Mouse (Mus musculus): Measurements from ENCODE around the gene Npff.

Gene Npff

GRCm38 (mm10) chr15:102503924-102504782 is 20.6 kb downstream of the Npff start:
- no peak for DNase-seq (ENCODE audit: low read depth, low spot score)

DNA sequence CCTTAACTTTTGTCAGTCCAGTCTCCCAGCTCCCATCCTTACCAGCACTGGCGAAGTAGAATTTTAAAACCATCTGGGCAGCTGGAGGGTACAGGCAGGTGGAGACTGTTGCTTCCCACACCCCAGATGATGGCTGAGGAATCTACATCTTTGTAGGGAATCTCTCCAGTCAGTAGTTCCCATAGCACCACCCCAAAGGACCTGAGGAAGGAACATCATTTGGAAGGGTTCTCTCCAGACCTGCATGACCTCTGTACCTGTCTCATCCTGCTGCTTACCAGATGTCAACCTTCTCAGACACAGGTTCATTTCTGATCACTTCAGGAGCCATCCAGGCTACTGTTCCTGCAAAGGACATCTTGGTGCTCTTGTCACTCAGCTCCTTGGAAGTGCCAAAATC is 21.3 kb downstream of the Npff start, which contains the start of gene Gm10337:
TSS of gene Gm10337 (plus strand) at position 276 of the 400 bp plus-strand sequence.
- DNase-seq (ENCODE audit: low read depth, low spot score), result no peak

DNA sequence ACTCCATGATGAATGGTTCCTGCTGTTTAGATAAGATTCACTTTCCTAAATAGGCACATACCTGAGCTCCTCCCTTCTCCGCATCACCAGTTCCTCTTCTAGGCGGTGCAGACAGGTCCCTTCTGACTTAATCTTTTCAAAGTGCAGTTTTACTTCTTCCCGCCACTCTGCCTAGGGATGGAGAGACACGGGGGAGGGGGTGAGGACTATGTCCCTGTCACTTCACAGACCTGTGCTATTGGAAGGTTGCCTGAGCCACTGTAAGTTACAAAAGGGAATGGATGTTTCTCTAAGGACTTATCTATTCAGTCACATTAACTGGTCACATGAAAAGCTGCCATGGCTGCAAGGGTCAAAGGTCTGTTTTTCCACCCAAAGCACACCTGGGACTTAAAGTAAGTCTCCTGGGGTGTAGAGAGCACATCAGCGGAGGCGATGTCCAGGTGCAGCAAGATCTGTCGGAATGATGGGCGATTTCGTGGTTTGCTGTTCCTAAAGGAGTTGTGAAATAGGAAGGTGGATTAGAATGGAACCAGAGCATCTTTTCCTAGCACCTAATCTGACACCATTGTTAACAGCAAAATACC is 22.4 kb downstream of the Npff start:
- no peak for DNase-seq (ENCODE audit: low read depth, low spot score)

DNA sequence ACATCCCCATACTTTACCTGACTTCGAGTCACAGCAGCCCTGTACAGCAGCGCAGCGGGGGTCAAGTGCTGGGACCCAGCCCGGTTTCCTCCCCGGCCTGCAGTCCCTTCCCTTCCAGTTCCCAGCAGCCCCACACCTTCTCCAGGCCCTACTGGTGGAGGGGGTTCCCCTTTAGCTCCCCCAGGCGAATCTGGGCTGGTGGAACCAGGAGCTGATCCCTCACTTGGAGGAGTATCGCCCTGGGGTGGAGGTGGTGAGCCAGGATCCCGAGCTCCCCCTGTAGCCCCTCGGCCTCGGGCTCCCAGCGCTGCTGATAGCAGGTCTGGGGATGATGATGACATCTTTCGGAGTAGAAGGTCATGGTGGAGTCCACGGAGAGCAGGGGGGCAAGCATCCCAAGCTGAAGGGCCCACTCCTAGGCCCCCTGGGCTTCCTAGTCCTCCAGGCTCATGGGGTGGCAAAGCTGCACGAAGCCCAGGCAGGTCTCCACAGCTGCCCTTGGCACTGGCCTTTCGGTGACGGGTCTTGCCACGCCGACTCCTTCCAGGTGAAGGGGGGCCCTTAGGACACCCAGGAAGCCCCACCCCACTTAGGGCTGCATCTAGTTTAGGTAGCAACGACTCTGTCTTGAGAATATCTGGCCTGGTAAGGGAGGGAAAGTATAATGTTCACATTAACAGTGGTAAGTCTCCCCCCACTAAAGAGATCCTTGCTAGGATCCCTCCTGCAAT is 23.5 kb downstream of the Npff start:
- no peak for DNase-seq (ENCODE audit: low read depth, low spot score)

- DNase-seq (ENCODE audit: low read depth, low spot score), result no peak
These were observed 24.3 kb downstream of the Npff start for GRCm38 (mm10) chr15:102500479-102500878.

DNA sequence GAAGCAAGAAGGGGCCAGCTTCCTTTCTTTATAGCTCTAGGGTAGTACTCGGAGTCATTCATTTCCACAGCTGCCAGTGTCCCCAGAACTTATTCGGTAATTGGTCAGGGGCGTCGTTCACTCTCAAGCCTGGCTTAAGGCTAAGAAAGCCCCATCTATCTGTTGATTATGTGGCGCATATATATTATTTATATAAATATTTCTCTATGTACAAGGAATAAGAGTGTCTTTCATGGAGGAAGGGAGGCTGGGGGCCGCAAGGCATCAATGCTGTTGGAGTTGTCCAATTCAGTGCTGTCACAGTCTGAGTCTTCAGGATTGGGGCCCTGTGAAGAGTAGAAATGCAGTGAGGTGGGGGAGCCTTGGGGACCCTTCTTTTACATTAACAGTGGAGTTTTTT is 24.9 kb downstream of the Npff start:
- no peak for DNase-seq (ENCODE audit: low read depth, low spot score)

GRCm38 (mm10) chr15:102499370-102499769 is 25.4 kb downstream of the Npff start:
- no peak for DNase-seq (ENCODE audit: low read depth, low spot score)

DNA sequence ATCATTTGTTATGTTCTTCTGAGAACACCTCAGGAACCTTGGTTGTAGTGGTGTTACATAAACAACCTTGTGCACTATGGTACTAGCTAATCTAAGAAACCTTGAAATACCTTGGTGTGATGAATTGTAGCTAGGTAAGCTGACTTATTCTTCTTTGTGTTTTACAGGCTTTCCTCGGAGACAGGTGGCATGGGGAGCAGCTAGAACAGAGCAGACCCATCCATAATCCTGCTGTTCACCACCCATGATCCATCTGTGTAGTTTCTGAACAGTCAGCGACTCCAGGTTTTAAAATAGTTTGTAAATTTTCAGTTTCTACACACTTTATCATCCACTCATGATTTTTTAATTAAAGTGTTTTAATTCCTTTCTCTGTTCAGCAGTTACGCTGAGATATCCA is 26.4 kb downstream of the Npff start:
- DNase-seq (ENCODE audit: low read depth, low spot score), result no peak

DNA sequence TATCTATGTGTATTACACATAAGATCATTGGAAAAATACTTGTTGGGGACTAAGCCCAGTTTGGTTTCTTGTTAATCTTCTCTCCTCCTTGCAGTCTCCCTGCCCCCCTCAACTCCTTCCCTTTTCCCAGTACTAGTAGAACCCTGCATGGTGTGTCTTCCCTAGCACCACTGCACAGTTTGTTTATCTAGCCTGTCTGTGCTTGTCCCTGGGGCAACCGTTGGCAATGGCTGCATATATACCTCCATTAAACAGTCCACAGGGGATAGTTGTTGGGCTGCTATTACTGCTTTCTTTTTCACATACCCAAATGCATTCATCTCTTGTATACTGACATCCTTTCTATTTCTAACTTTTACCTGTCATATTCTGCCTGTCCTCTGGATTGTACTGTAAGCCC is 37.1 kb downstream of the Npff start:
- no peak for DNase-seq (ENCODE audit: low read depth, low spot score)

- no peak for DNase-seq (ENCODE audit: low read depth, low spot score)
These were observed 38.9 kb downstream of the Npff start for GRCm38 (mm10) chr15:102485853-102486252.

- DNase-seq (ENCODE audit: low read depth, low spot score), result no peak
These were observed 41.6 kb downstream of the Npff start for GRCm38 (mm10) chr15:102483136-102483535.

DNA sequence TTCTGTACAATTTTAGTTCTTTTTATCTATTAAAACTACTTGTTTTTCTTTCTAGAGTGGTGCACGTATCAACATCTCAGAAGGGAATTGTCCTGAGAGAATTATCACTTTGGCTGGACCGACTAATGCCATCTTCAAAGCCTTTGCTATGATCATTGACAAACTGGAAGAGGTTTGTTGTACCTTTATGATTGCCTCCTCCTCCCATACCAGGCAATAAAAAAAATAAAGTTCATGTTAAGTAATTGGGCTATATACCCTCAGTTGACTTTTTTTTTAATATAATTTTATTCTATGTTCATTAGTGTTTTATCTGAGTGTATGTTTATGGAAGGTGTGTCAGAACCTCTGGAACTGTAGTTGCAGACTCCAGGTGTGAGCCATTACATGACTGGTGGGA is 50.2 kb downstream of the Npff start:
- no peak for DNase-seq (ENCODE audit: low read depth, low spot score)
